Mouse (Mus musculus) liver, embryonic 14 days (tissue): ENCODE data around the gene Rbak. TPM values are rescaled to one million over a fixed set of nuclear protein-coding genes. Genes with fewer than 3 reads are reported as not detected.

Experiments used
- polyA plus RNA-seq: library from polyadenylated mRNA; depleted of rRNA; stranded (reverse); fragments of >200 nt; gene quantifications from 2 replicates; pipeline ENCODE4 v1.2.3, GENCODE M21; 2012; rRNA removed

Rbak gene
- 1.9 and 2.0 TPM in 2 replicates for polyA plus RNA-seq

GRCm38 (mm10) chr5:143180255-143181076 is at the start of gene Rbak, which contains the start of gene Spdye4b:
TSS of gene Rbak (minus strand) at chr5:143180775.
TSS of gene Spdye4b (plus strand) at chr5:143181017.

GRCm38 (mm10) chr5:143226790-143227189 is 46.2 kb upstream of the Rbak start, which contains the start of gene Spdye4a:
TSS of gene Spdye4a (minus strand) at chr5:143226890.

GRCm38 (mm10) chr5:143147481-143147880 is 33.1 kb downstream of the Rbak start, which contains the start of gene Olfr718-ps1:
TSS of gene Olfr718-ps1 (minus strand) at chr5:143147581.

Other genes with a start within 250 kb of the Rbak start
- gene Fscn1, start 220.4 kb downstream of the Rbak start, polyA plus RNA-seq: 21.2 and 22.8 TPM in 2 replicates
- gene Rnf216, start 67.8 kb downstream of the Rbak start, polyA plus RNA-seq: 9.2 and 9.6 TPM in 2 replicates
- gene Olfr718-ps1, start 33.2 kb downstream of the Rbak start, polyA plus RNA-seq: not detected in 2 replicates
- not detected in 2 replicates for gene Spdye4b, start 242 bp upstream of the Rbak start, polyA plus RNA-seq
- gene Spdye4a, start 46.1 kb upstream of the Rbak start, polyA plus RNA-seq: not detected in 2 replicates
- gene Zfp12, start 54.4 kb upstream of the Rbak start, polyA plus RNA-seq: 2.1 and 2.3 TPM in 2 replicates
- gene Zfp316, start 89.2 kb upstream of the Rbak start, polyA plus RNA-seq: 0.27 and 0.32 TPM in 2 replicates
- 0.06 and 0.08 TPM in 2 replicates for gene Zfp853, start 112.8 kb upstream of the Rbak start, polyA plus RNA-seq
- 10.8 and 13.9 TPM in 2 replicates for gene E130309D02Rik, start 134.6 kb upstream of the Rbak start, polyA plus RNA-seq
- 15.1 and 16.1 TPM in 2 replicates for gene Zdhhc4, start 148.5 kb upstream of the Rbak start, polyA plus RNA-seq
- 0.01 and 0.02 TPM in 2 replicates for gene Grid2ip, start 176.6 kb upstream of the Rbak start, polyA plus RNA-seq
- 35.5 and 44.9 TPM in 2 replicates for gene Kdelr2, start 223.1 kb upstream of the Rbak start, polyA plus RNA-seq